Mouse (Mus musculus) CD4-positive helper T cell, adult 2 months (primary cell): ENCODE results near the gene Klf12.

Source experiments
- DNase-seq: peaks from one replicate; pipeline ENCODE4 v3.0.0-alpha.2; 2012; ENCODE audit warnings: low read depth, missing footprints, low spot score

Gene Klf12

GRCm38 (mm10) chr14:100052876-100053275 is 231.6 kb downstream of the Klf12 start:
- DNase-seq, result no peak

- DNase-seq, result no peak
These were observed 239.0 kb downstream of the Klf12 start for GRCm38 (mm10) chr14:100045431-100045830.

- DNase-seq, result no peak
These were observed 242.7 kb downstream of the Klf12 start for GRCm38 (mm10) chr14:100041823-100042222.

GRCm38 (mm10) chr14:100026671-100027070 is 257.8 kb downstream of the Klf12 start:
- no peak for DNase-seq

GRCm38 (mm10) chr14:100017219-100017618 is 267.3 kb downstream of the Klf12 start:
- DNase-seq, result no peak

GRCm38 (mm10) chr14:100010525-100010924 is 274.0 kb downstream of the Klf12 start:
- no peak for DNase-seq

DNA sequence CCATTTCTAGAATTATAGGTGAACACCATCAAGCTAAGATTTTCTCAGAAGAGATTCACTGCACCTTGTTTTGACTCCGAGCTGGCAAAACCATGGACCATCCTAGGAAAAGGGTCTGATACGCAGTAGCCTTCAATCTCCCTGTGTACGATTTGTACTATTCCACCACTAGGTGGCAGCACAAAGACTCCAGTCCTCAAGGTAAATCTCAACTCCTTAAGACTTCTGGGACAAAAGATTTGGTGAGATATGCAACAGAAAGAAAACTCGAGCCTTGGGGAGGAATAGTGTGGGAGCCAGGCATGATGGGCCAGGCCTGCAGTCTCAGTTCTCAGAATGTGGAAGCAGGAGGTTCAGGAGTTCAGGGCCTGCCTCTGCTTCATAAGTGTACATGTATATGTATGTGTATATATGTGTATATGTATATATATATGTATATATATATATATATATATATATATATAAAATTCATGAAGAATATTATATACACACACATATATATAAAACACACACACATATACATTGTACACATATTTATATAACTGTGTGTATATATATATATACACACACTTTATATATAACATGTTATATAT is 274.6 kb downstream of the Klf12 start:
- peak; percentile 24 for DNase-seq

DNA sequence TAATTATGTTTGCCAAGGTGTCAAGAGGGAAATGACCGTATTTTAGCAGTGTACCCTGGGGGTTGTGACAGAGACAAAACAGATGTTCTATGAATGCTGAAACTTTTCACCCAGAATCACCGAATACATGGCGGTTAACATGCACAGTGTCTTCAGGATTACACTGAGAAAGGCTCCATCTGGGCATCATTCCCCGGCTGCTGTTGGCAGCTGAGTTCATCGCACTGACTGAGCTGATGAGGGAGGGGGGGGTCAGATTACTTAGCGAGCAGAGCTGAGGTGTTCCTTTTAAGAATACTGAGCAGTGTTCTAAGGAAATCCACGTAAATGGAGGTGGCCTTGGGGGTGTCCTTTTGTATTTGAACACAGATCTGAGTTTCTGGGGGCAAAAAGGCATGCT is 301.0 kb downstream of the Klf12 start:
- DNase-seq, result no peak

- no peak for DNase-seq
These were observed 303.3 kb downstream of the Klf12 start for GRCm38 (mm10) chr14:99981209-99981608.

GRCm38 (mm10) chr14:99967920-99968319 is 316.6 kb downstream of the Klf12 start:
- no peak for DNase-seq

GRCm38 (mm10) chr14:99960500-99961229 is 323.8 kb downstream of the Klf12 start:
- DNase-seq, result no peak

GRCm38 (mm10) chr14:99955133-99955532 is 329.3 kb downstream of the Klf12 start:
- DNase-seq, result no peak

DNA sequence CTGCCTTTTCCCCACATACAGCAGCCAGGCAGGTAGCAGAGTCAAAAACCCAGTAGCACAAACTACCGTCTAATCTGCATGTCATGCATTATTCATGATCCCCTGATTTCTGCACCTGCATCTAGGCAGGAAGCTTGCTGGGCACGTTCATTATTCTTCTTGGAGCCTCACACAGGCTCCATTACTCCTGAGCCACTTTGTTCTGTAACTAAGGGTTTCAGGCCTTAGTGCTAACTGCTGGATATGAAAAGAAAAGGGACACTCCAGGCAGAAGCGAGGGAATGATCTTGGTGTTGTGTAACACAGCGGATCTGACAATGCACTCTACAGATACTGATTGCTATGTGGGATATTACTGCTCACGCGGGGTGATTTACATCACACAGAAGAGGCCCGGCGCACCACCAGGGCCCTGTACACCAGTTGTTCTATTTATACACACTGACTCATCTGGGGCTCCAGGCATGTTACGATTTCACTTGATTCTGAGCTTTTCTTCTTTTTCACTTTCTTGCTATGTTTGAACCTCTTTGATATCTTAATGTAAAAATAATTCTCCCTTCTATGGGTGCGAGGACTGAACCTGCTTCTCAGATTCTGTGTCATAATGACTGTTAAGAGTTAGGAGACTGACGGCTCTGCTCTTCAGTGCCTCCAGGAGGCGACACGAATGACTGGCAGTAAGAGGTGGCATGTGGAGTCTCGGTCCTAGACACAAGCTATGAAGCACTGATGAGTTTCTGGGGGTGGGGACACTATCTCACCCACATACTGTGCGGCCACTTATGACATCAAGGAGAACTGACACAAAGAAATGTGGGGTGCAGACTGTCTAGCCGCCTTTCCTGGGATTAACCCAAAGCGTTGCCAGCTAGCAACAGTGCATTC is 340.0 kb downstream of the Klf12 start:
- DNase-seq, result no peak

DNA sequence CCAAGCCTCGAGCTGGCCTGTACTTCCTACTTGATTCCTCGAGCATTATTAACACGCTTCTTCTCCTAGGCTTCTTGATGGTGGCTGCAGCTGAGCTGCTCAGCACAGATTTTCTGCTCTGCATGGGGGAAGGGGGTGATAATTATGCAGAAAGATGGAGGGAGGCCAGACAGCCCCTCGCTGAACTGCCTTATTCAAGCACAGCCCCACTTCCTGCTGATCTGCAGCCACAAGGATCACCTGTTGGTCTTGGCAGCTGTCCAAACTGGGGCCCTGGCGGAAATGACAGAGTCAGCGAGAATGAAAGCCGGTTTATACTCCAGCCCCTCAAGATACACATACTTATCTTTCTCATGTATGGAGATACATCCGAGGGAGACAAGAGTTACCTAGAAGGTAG is 341.3 kb downstream of the Klf12 start:
- DNase-seq, result peak; percentile 65

DNA sequence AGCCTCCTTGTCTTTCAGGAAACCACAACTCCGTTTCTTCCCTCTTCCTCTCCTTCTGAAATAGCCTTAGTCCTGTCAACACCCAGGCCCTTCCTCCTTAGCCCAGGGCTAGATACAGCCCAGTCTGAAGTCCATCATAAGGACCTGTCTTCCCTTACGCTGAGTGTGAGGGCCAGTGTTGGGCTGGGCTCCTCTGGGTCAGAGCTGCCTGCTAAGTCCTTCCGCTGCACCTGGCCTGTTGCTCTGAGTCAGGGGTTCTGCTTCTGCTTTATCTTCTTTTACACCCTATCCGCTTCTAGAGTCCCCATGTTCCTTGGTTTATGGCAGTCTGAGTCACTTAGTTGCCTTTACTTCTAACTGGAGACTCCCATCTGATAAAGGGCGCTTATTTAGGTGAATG is 351.0 kb downstream of the Klf12 start:
- no peak for DNase-seq

GRCm38 (mm10) chr14:99931879-99932278 is 352.6 kb downstream of the Klf12 start:
- peak; percentile 32 for DNase-seq

- DNase-seq, result no peak
These were observed 372.6 kb downstream of the Klf12 start for GRCm38 (mm10) chr14:99911912-99912311.

GRCm38 (mm10) chr14:99910876-99911275 is 373.6 kb downstream of the Klf12 start:
- no peak for DNase-seq

GRCm38 (mm10) chr14:99900902-99901301 is 383.6 kb downstream of the Klf12 start:
- DNase-seq, result no peak

DNA sequence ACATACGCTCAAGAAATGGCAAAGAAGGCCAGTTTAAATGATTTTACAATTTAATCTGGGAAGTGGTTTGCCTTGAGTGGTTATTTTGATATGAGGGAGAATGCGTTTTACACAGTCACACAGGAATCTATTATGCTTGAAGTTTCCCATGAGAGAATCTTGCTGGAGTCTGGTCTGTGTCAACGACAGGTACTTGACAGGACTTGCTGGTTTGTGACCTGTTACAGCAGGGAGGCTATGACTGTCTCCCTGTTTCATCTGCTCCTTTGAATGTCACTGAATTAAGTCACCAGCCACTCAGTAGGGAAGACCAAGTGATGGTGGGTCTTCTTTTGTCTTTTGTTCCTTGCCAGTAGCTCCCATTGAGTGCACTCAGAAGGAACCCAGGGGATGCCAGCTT is 385.6 kb downstream of the Klf12 start:
- no peak for DNase-seq

DNA sequence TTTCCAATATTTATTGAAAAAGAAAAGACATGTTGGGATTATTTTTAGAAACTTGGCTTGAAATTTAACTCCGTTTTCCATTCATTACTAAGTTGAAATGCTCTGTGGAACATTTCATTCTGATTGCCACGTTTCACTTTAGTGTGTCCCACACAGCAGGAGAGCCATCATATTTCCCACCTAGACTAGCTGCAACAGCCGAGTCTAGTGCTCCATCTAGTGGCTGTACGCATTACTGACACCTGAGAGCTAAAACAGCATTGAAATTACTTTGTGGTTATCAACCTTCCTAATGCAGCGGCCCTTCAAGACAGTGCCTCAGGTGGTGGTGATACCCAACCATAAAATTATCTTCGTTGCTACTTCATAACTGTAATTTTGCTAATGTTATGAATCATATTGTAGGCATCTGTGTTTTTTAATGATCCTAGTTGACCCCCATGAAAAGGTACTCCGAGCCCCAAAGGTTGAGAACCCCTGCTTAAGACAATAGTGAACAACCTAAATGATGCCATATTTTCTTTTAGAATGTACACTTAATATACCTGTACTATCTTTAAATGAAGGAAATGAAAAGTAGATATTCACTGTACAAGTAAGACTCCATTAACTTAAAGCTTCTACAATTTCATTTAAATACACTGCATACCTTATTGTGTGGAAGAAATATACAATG is 389.6 kb downstream of the Klf12 start:
- peak; percentile 27 for DNase-seq

DNA sequence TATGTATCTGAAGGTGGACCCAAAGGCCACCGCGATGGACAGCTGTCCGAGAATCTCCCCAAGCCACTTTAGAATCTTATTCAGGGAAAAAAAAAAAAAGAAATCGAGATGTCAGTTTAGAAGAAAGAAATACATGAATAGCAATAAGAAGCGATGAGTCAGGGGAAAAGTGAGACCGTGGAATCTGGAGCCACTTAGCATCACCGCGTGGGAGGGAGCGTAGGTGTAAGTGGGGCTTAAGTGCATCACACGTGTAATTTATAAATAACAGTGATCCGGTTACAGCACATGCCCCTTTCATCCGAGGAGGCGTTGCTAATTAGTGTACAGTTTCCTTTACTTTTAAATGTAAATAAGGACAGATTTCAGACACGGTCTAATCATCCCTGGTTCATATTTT is 390.4 kb downstream of the Klf12 start:
- no peak for DNase-seq
